Mouse (Mus musculus): Measurements from ENCODE around the gene Ssb.
"Not testable (repeated sequence)": the region's sequence is repeated elsewhere in the genome, so short reads cannot be mapped to it uniquely, and the experiment has no call there.

Ssb gene

GRCm38 (mm10) chr2:69883990-69884391 lies 22.6 kb downstream of the Ssb start:
- no peak for DNase-seq

- no peak for DNase-seq
Observed at GRCm38 (mm10) chr2:69884581-69884980, 23.2 kb downstream of the Ssb start.

DNA sequence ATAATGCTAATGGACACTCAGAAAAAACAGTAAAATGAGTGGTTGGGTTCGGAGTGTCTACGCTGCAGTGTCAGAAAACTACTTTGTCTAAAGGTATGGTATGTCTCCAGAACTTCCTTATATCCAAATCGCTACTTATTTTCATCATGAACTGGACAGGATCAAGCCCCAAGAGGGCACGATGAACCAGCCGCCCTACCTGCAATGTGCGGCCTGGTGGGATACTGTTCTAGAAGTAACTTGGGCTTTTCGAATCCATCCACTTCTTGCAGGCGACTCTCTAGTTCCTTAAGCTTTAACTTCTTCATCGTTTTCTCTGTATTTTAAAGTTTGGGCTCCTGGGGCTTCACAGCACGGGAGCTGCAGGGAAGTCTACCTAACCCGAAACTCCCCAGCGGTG lies 23.7 kb downstream of the Ssb start:
- peak; percentile 2 for DNase-seq

- DNase-seq = peak; percentile 92
Observed at GRCm38 (mm10) chr2:69885451-69886305, 24.3 kb downstream of the Ssb start, which contains the start of gene Mettl5. Gene Mettl5 (minus strand): TSS chr2:69885615.

- no peak for DNase-seq
Observed at GRCm38 (mm10) chr2:69888957-69889356, 27.6 kb downstream of the Ssb start.

GRCm38 (mm10) chr2:69890843-69891242 lies 29.5 kb downstream of the Ssb start:
- no peak for DNase-seq

DNA sequence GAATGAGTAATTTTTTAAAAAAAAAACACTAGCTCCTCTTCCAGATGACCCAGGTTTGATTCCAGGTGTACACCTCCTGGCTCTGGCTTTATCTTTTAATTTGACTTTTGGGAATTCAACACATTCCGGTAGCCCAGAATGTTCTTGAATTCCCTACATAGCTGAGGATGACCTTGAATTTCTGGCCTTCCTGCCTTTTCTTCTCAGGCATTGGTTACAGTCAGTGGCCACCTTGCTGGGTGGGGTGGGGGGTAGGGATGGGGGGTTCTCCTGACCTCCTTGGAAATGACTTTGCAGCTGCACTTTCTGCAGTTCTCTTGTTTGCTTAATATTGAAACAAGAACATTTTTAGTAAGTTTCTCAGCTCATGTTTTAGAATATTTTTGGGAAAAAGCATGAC lies 31.8 kb downstream of the Ssb start:
- no peak for DNase-seq

DNA sequence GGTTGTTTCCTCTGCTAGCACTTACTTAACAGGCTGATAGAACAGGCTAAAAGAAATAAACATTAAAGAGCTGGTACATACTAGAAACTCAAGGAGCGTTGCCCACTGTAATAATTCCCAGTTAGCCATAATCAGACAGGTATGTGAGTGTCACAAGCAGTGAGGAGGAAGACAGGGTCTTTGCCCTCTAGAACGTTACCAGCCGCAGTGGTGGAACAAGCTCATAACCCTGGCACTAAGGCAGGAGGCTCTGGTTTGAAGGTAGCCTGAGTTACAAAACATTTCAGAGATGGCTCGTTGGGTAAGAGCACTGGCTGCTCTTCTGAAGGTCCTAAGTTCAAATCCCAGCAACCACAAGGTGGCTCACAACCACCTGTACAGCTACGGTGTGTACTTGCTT lies 32.5 kb downstream of the Ssb start:
- DNase-seq = no peak

GRCm38 (mm10) chr2:69895502-69896223 lies 34.3 kb downstream of the Ssb start:
- DNase-seq = no peak

DNA sequence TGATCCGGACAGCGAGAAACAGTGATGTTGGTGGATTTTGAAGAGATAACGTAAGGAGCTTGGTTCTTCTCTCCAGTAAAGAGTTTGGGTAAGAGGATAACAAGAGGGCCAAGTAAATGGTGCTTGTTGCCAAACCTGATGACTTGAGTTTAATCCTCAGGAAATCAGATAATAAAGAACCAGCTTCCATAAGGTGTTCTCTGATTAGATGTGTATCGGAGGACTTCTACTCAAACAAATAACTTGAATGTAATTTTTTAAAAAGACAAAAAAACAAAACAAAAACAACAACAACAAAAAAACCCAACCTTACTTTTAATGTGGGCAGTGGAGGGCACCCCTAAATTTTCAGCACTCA lies 34.8 kb downstream of the Ssb start:
- DNase-seq = no peak

DNA sequence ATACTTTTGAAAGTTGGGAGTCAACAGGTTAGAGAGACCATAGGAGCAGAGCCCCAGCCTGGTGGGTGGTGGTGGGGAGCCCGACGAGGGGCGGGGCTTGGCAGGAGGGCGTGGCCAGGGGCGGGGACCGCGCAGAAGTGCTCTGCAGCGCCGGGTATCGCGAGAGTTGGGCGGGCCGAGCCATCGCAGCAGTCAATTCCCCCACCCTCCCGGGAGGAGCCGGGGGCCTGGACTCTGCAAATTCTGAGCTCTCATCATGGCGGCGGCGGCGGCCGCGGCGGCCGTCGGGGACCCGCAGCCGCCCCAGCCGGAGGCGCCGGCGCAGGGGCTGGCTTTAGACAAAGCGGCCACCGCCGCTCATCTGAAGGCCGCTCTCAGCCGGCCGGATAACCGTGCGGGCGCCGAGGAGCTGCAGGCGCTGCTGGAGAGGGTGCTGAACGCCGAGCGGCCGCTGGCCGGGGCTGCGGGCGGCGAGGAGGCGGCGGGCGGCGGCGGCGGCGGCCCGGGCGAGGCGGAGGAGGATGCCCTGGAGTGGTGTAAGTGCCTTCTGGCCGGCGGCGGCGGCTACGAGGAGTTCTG lies 35.8 kb downstream of the Ssb start, which contains the start of gene Ubr3:
Ubr3 (plus strand) TSS at position 208 of the 579 bp plus-strand sequence.
- DNase-seq = peak; percentile 99

DNA sequence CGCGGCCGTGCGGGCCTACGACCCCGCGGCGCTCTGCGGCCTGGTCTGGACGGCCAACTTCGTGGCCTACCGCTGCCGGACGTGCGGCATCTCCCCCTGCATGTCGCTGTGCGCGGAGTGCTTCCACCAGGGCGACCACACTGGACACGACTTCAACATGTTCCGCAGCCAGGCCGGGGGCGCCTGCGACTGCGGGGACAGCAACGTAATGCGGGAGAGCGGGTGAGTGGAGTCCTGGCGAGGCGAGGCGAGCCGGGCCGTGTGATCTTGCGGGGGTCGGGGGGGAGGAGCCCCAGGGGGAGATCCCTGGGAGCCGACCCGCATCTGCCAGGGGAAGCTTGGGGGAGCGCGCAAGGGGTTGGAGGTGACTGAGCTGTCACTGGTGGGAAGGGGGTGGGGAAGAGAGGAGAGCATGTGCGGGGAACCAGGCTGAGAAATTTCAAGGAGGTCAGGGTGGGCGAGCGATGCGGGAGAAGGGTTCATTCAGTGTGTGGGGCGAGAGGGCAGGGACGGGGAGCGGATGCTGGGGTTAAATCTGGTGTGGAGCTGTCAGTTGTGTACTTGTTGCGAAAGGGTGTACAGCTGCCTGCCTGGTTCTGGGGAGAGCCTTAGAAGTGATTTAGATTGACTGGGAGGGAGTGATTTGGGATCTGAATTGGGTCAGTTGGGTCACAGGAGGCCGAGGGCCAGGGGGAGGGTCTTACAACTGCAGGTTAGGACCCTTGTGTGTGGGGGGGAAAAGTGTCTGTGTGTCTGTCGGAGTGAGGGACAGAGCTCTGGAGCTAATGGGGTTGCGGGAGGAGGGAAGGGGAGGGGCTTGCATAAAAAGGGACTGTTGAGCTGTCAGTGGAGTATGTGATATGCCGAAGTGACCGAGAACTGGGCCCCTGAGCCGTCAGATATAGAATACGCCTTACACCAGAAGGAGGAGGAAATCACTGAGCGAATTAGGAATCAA lies 36.5 kb downstream of the Ssb start:
- peak; percentile 49 for DNase-seq

- DNase-seq = no peak
Observed at GRCm38 (mm10) chr2:69903541-69903940, 42.2 kb downstream of the Ssb start.

DNA sequence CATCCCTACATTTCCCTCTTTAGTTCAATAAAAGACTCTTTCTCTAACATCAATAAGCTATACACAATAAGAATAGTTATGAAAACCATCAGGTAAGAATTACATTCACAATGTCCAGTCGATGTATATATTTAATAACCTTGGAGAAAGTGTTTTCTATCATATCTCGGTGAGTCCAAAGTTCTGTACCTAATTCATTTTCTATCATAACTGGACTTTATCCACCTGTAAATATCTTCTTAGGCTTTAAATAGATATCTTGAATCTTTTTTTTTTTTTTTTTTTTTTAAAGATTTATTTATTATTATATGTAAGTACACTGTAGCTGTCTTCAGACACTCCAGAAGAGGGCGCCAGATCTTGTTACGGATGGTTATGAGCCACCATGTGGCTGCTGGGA lies 46.0 kb downstream of the Ssb start:
- not testable (repeated sequence) for DNase-seq

GRCm38 (mm10) chr2:69912801-69913200 lies 51.4 kb downstream of the Ssb start:
- no peak for DNase-seq

DNA sequence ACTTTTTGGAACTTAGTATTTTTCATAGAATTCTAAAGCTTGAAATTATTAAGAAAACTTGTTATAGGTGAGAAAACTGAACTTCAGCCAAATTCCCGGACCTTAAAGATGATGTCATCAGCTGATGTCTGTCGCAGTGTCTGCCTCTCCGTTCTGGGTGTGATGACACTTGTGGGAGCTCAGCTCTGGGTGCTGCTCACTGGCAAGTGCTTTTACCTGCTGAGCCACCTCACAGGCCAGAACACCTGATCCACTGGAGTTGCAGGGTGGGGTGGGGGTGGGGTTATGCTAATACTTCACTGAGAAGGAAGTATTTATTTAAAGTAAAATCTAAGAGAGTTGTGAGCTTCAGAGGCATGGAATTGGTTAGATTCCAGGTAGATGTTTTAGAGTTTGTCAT lies 55.9 kb downstream of the Ssb start:
- no peak for DNase-seq
